Mouse (Mus musculus) hindbrain, embryonic 12.5 days (tissue): Measurements from ENCODE around the gene Eif4a2. TPM values are rescaled to one million over a fixed set of nuclear protein-coding genes. Genes with fewer than 3 reads are reported as not detected.

ENCODE experiments used
- ATAC-seq: fragments of 200-750 bp; cut with Nextera tagmentation; 2 replicates; pipeline ENCODE4 v1.8.0; 2017; ENCODE audit warnings: moderate TSS enrichment; ENCODE audit not compliant: low FRiP score
- H3K27ac ChIP-seq: fragments of 300-500 bp; sonication (generic); 2 replicates; pipeline ENCODE4 v1.5.1; 2016; ENCODE audit warnings: mild to moderate bottlenecking
- H3K27me3 ChIP-seq: fragments of 300-500 bp; sonication (generic); 2 replicates; pipeline ENCODE4 v1.6.1; 2016; ENCODE audit warnings: mild to moderate bottlenecking
- H3K36me3 ChIP-seq: fragments of 300-500 bp; sonication (generic); 2 replicates; pipeline ENCODE4 v1.6.1; 2016; ENCODE audit warnings: mild to moderate bottlenecking
- H3K4me1 ChIP-seq: fragments of 300-500 bp; sonication (generic); 2 replicates; pipeline ENCODE4 v1.6.1; 2016
- H3K4me2 ChIP-seq: fragments of 300-500 bp; sonication (generic); replicated peaks from 2 replicates; pipeline ENCODE4 v1.6.1; 2016; ENCODE audit warnings: mild to moderate bottlenecking
- H3K4me3 ChIP-seq: fragments of 300-500 bp; sonication (generic); 2 replicates; pipeline ENCODE4 v1.5.1; 2016; ENCODE audit warnings: mild to moderate bottlenecking
- H3K9ac ChIP-seq: fragments of 300-500 bp; sonication (generic); 2 replicates; pipeline ENCODE4 v1.6.1; 2016; ENCODE audit warnings: mild to moderate bottlenecking, moderate library complexity
- H3K9me3 ChIP-seq: fragments of 300-500 bp; sonication (generic); replicated peaks from 2 replicates; pipeline ENCODE4 v1.6.1; 2016; ENCODE audit warnings: mild to moderate bottlenecking
- WGBS: fragments of 180-500 bp; shearing (Covaris S2); methylation state at CpG from one replicate; pipeline ENCODE4 v1.1.7; 2016; 5-methylcytosine and 5-hydroxymethylcytosine counted together
- polyA plus RNA-seq: library from polyadenylated mRNA; unstranded; fragments of >200 nt; fragmentation: Nextera tagmentation; extraction: Ambion mirVana; gene quantifications from 2 replicates; pipeline ENCODE4 v1.2.1, GENCODE M21; 2016

Gene Eif4a2
- polyA plus RNA-seq, 1 experiment from 2014 or later: 240 TPM

DNA sequence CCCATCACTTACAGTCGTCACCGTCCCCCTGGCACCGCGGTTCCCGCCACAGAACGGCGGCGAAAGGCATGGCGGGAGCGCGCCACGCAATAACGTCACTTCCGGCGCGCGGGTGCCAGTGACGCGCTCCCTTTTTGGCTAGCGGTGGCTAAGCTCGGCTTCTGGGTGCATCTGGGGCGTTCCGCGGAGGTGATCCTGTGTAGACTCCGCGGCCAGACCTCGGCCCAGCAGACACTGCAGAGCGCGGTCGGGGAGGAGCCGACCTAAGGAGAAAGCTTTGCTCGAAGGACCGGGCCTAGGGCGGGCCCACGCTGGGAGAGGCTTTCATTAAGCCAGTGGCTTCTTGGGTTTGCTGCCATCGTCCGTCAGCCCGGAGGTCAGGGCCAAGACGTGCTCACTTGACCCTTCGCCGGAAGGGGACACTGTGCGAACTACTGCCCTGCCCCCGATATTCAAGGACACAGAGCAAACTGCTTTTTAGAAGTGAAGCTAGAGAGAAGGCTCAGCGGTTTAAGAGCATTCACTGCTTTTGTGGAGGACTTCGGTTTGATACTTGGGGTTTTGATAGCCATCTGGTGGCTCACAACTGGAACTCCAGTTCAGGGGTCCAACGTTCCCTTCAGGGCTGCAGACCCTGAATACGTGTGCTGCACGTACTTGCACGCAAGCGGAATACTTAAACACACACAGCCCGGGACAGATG lies 20.6 kb downstream of the Eif4a2 start, which contains the start of gene Rfc4:
TSS of gene Rfc4 (minus strand) at position 65 of the 703 bp plus-strand sequence.
- Histone ChIP-seq H3K36me3 (peaks cover 11% of the 10 kb centered on the region), H3K4me2 (peak within 1 kb of the TSS; percentile 84), H3K27ac (peak within 1 kb of the TSS; percentile 97), H3K27me3 (no peaks in the 10 kb centered on the region), H3K4me1 (peaks cover 23% of the 10 kb centered on the region), H3K9me3 (no peaks in the 10 kb centered on the region), H3K4me3 (peak within 1 kb of the TSS; percentile 79), H3K9ac (peak within 1 kb of the TSS; percentile 89)
- WGBS: under 1% methylated on average over 51 of the region's 51 CpGs
- peak; percentile 95 for ATAC-seq

DNA sequence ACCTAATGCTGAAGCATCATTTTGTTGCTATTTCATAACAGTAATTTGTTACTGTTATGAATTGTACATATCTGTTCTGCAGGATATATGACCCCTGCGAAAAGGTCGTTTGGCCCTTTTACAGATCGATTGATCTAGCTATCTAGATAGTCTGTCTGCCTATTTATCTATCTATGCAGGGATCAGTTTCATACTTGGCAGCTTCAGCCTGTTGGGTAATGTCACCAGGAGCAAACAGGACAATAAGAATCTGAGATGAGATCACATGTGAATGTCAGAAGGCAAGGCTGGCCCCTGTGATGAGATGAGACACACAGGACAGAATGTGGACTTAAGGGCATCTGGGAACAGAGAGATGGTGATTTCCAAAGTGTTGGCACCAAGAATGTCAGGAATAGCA lies 23.1 kb downstream of the Eif4a2 start:
- no peaks in the 10 kb centered on the region for H3K9me3 ChIP-seq
- no peaks in the 10 kb centered on the region for H3K27me3 ChIP-seq
- WGBS: 88% methylated on average over 3 of the region's 3 CpGs
- no peak overlapping the region for H3K27ac ChIP-seq
- peaks cover 23% of the 10 kb centered on the region for H3K4me1 ChIP-seq
- H3K36me3 ChIP-seq: no peaks in the 10 kb centered on the region
- no peak overlapping the region for H3K4me3 ChIP-seq
- no peak overlapping the region for H3K4me2 ChIP-seq
- no peak for ATAC-seq
- no peak overlapping the region for H3K9ac ChIP-seq

DNA sequence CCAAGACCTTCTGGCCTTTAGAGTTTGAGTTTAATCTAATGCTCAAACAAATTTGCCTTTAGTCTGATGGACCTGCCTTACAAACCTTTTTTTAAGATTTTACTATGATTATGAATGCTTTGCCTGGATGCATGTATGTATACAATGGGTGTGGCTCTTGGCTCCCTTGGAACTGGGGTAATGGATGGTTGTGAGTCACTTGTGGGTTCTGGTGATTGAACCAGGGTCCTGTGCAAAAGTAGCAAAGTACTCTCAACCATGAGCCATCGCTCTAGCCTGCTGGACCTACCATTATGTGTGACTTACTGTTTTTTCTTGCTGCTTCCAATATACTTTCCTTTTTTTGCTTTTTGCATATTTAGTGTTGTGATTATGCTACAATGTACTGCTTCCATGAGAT lies 25.1 kb downstream of the Eif4a2 start:
- H3K9me3 ChIP-seq: no peaks in the 10 kb centered on the region
- no peak overlapping the region for H3K27ac ChIP-seq
- H3K27me3 ChIP-seq: no peaks in the 10 kb centered on the region
- 90% methylated on average over 1 of the region's 1 CpGs for WGBS
- H3K4me3 ChIP-seq: no peak overlapping the region
- H3K9ac ChIP-seq: no peak overlapping the region
- no peak for ATAC-seq
- no peak overlapping the region for H3K4me2 ChIP-seq
- H3K4me1 ChIP-seq: peaks cover 13% of the 10 kb centered on the region
- no peaks in the 10 kb centered on the region for H3K36me3 ChIP-seq

DNA sequence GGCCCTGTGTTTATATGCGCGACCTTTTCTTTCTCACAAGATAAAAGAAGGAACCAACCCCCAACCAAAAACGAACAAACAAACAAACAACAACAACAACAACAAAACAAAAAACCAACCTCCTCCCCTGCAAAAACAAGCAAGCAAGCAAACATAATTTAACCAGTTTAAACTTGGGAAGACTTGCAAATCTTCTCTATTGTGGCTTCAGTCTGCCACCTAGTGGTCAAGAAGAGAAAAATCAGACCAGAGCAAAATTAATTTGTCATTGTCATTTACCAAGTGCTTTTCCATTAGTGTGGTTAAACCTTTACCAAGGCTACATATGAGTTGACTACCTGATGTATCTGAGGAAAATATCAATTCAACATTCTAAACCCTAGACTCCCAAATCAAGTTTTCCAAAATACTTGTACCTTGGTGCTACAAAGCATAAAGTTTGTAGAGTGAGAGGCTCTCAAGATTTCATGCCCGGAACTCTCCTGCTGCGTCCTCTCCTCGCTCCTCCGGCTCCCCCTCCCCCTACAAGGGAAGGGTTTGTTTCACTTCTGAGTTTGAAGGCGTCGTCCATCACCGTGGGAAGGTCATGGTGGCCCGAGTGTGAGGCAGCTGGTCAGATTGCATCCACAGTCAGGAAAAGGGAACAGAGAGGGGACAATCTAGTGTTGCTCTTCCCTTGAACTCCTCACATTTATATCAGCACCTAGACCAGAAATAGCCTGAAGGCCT lies 28.3 kb downstream of the Eif4a2 start:
- H3K4me3 ChIP-seq: no peak overlapping the region
- no peak for ATAC-seq
- H3K4me1 ChIP-seq: no peaks in the 10 kb centered on the region
- no peak overlapping the region for H3K27ac ChIP-seq
- no peak overlapping the region for H3K4me2 ChIP-seq
- WGBS: 20% methylated on average over 11 of the region's 11 CpGs
- no peaks in the 10 kb centered on the region for H3K36me3 ChIP-seq
- no peak overlapping the region for H3K9ac ChIP-seq
- no peaks in the 10 kb centered on the region for H3K9me3 ChIP-seq
- H3K27me3 ChIP-seq: no peaks in the 10 kb centered on the region

DNA sequence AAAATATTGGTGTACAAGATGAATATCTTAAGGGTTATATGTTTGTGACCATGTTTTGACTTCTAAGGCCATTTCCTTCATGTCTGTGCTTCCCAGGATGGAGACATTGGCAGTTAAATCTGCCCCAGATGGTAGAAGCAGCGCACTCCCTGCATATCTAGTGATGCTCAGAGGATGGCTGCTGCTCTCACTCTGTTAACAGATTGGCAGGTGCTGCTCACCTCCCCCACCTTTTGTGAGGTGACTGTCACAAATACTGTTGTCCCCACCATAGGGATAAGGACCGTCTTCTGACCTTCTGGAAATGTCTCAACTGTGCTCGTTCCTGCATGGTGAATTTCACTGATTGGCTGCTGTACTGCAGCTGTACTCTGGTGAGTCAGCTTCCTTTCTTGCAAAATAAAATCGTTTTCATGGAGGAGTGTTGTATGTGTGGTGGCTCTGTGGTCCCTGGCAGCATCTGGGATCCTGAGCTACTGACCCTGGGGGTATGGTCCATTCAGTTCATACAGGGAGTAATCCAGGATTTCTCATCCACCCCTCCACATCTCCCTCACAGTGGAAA lies 29.2 kb downstream of the Eif4a2 start:
- no peaks in the 10 kb centered on the region for H3K9me3 ChIP-seq
- no peaks in the 10 kb centered on the region for H3K27me3 ChIP-seq
- H3K4me2 ChIP-seq: no peak overlapping the region
- no peak for ATAC-seq
- H3K4me1 ChIP-seq: no peaks in the 10 kb centered on the region
- no peak overlapping the region for H3K4me3 ChIP-seq
- H3K9ac ChIP-seq: no peak overlapping the region
- 67% methylated on average over 4 of the region's 4 CpGs for WGBS
- no peaks in the 10 kb centered on the region for H3K36me3 ChIP-seq
- H3K27ac ChIP-seq: no peak overlapping the region

DNA sequence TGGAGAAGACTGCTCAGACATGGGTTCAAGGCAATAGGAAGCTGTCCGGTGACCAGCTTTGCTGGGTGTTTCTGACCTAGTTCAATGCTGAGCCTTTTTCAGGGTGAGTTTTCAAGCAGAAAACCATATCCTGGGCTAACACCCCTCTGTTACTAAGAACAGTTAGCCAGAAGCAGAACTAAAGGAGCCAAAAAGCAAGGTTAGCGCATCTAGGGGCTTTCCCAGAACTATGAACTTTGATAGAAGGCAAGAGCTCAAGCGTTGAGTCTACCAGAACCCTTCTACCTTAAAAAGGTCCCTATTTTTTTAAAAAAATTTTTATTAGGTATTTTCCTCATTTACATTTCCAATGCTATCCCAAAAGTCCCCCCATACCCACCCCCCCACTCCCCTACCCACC lies 33.7 kb downstream of the Eif4a2 start:
- no peak for ATAC-seq
- WGBS: 94% methylated on average over 3 of the region's 3 CpGs
- no peak overlapping the region for H3K27ac ChIP-seq
- no peaks in the 10 kb centered on the region for H3K4me1 ChIP-seq
- H3K27me3 ChIP-seq: no peaks in the 10 kb centered on the region
- H3K4me2 ChIP-seq: no peak overlapping the region
- H3K9me3 ChIP-seq: no peaks in the 10 kb centered on the region
- no peak overlapping the region for H3K9ac ChIP-seq
- H3K4me3 ChIP-seq: no peak overlapping the region
- H3K36me3 ChIP-seq: no peaks in the 10 kb centered on the region

DNA sequence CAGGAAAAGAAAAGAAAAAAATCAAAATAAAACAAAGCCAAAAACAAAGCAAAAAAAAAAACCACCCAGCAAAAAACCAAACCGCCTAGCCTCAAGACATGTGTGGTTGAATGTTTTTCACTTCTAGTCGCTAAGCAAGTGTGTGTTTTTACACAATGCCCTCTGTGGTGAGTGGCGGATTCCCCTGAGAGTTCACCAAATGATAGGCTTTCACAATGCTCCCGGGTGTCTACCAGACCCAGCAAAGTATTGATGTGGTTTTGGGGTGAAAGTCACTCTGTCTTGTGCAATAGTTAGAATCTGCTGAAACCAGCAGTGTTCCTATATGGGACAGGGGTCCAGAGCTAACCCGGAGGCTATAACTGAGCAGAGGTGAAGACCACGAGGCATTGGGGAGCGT lies 37.1 kb downstream of the Eif4a2 start:
- WGBS: 81% methylated on average over 7 of the region's 7 CpGs
- Histone ChIP-seq H3K9me3 (no peaks in the 10 kb centered on the region), H3K36me3 (no peaks in the 10 kb centered on the region), H3K27ac (no peak overlapping the region), H3K4me1 (no peaks in the 10 kb centered on the region), H3K9ac (no peak overlapping the region), H3K4me2 (no peak overlapping the region), H3K27me3 (no peaks in the 10 kb centered on the region), H3K4me3 (no peak overlapping the region)
- no peak for ATAC-seq

DNA sequence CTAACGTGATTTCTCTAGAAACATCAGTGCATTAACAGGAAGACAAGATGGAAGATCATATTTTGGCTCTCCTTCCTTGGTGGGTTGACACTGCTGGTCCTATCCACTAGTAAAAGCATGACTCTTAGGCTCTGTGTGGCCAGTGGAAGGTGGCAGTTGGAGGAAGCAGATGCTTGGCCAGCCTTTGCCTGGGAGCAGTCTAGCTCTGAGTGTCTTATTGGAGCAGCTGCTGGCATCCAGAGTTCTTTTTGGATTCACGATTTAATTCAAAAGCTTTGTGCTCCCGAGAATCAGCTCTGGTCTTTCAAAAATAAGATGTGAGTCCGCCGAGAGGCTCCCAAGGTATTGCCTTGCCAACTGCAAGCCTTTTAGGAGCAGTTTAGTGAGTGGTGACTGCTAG lies 38.0 kb downstream of the Eif4a2 start:
- 84% methylated on average over 5 of the region's 5 CpGs for WGBS
- no peaks in the 10 kb centered on the region for H3K4me1 ChIP-seq
- ATAC-seq: no peak
- no peak overlapping the region for H3K27ac ChIP-seq
- no peak overlapping the region for H3K9ac ChIP-seq
- H3K4me2 ChIP-seq: no peak overlapping the region
- H3K4me3 ChIP-seq: no peak overlapping the region
- no peaks in the 10 kb centered on the region for H3K36me3 ChIP-seq
- no peaks in the 10 kb centered on the region for H3K27me3 ChIP-seq
- H3K9me3 ChIP-seq: no peaks in the 10 kb centered on the region

DNA sequence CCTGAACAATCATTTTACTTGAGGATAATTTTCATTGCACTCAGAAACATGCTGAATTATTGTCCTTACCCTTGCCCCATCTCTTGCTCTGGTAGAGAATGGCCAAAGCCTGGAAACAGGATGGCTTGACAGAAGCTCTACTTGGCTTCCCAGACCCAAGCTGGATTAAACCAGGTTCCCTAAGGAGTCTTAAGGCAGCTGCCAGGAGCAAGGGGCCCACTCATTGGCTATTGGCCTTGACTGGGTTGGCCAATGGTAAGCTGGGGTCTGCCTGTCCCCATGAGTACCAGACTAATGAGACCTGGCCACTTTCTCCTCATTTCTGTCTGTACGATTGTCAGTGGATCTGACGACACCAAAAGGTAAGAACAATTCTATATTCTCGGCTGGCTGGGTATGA lies 39.0 kb downstream of the Eif4a2 start, which contains the start of gene Adipoq:
TSS of gene Adipoq (plus strand) at position 257 of the 400 bp plus-strand sequence.
- H3K4me2 ChIP-seq: no peak within 1 kb of the TSS
- no peaks in the 10 kb centered on the region for H3K27me3 ChIP-seq
- no peaks in the 10 kb centered on the region for H3K4me1 ChIP-seq
- 83% methylated on average over 3 of the region's 3 CpGs for WGBS
- ATAC-seq: no peak
- H3K36me3 ChIP-seq: no peaks in the 10 kb centered on the region
- no peak within 1 kb of the TSS for H3K4me3 ChIP-seq
- no peak within 1 kb of the TSS for H3K9ac ChIP-seq
- no peak within 1 kb of the TSS for H3K27ac ChIP-seq
- H3K9me3 ChIP-seq: no peaks in the 10 kb centered on the region

DNA sequence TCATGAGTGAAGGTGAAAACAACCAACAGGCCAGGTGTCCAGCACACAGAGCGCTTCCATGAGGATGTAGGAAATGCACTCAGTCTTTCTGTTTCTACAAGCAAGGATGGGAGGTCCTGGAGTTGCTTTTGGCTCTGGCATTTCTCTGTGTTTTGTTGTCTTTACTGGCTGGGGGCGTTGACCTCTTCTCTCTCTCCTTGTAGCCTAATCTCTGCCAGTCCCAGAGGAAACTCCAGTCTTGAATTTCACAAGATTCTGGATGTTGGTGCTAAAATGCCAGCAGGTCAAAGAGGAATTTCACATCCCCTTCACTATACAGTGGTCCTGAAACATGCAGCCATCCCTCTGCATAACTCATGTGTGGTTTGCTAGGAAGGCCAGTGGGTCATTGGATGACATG lies 41.7 kb downstream of the Eif4a2 start:
- H3K27ac ChIP-seq: no peak overlapping the region
- ATAC-seq: no peak
- 67% methylated on average over 2 of the region's 2 CpGs for WGBS
- H3K4me2 ChIP-seq: no peak overlapping the region
- no peaks in the 10 kb centered on the region for H3K36me3 ChIP-seq
- no peaks in the 10 kb centered on the region for H3K27me3 ChIP-seq
- H3K4me1 ChIP-seq: no peaks in the 10 kb centered on the region
- H3K9me3 ChIP-seq: no peaks in the 10 kb centered on the region
- no peak overlapping the region for H3K9ac ChIP-seq
- H3K4me3 ChIP-seq: no peak overlapping the region

DNA sequence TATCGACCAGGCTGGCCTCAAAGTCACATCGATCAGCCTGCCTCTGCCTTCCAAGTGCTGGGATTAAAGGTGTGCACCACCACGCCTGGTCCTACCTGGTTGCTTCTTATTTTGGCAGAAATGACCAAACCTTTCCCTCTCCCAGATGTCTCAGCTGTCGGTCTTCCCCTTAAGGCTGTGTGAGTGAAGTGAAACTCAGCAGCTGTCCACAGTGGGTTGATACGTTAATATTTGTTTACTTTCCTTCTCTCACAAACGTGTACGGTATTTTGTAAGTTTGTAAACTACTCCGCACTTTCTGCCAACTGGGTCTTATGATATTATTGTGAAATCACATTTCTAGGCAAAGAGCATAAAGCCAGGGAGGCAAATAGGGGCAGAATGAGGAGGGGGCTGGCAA lies 42.2 kb downstream of the Eif4a2 start:
- no peaks in the 10 kb centered on the region for H3K27me3 ChIP-seq
- no peak overlapping the region for H3K4me2 ChIP-seq
- H3K9me3 ChIP-seq: no peaks in the 10 kb centered on the region
- H3K4me3 ChIP-seq: no peak overlapping the region
- WGBS: 87% methylated on average over 8 of the region's 8 CpGs
- no peak overlapping the region for H3K9ac ChIP-seq
- H3K4me1 ChIP-seq: no peaks in the 10 kb centered on the region
- H3K27ac ChIP-seq: no peak overlapping the region
- no peaks in the 10 kb centered on the region for H3K36me3 ChIP-seq
- ATAC-seq: no peak

DNA sequence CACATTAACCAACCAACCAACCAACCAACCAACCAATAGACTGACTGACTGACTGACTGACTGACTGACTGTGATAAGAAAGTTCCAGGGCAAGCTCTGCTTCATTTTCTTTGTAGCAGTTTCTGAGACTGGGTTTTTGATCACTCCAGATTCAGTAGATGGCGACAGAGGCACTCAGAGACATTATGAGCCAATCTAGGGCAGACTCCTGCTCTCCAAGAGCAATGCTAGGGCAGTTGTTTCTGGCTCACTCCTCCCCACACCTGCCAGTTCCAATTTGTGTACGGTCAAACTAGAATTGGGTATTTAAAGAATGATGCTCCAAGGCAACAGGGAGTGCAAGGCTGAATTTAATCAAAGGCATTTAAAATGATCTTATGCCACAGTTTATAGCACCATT lies 44.2 kb downstream of the Eif4a2 start:
- Histone ChIP-seq H3K27ac (no peak overlapping the region), H3K4me2 (no peak overlapping the region), H3K9ac (no peak overlapping the region), H3K36me3 (no peaks in the 10 kb centered on the region), H3K4me3 (no peak overlapping the region), H3K27me3 (no peaks in the 10 kb centered on the region), H3K9me3 (no peaks in the 10 kb centered on the region), H3K4me1 (no peaks in the 10 kb centered on the region)
- ATAC-seq: no peak
- WGBS: 28% methylated on average over 2 of the region's 2 CpGs
